Mouse (Mus musculus): ENCODE data around the gene Pbld1. TPM values are rescaled to one million over a fixed set of nuclear protein-coding genes. Genes with fewer than 3 reads are reported as not detected.

The Pbld1 gene
- polyA plus RNA-seq, 1 experiment: 0.31 TPM

GRCm38 (mm10) chr10:63116376-63116775 lies 56.4 kb downstream of the Pbld1 start:
- no peak overlapping the region for H3K4me3 ChIP-seq
- no peak overlapping the region for H3ac ChIP-seq (ENCODE audit: control insufficient read depth, insufficient read length)
- H3K27me3 ChIP-seq (ENCODE audit: control insufficient read depth, insufficient read depth, insufficient read length): no peaks in the 10 kb centered on the region
- H3K79me2 ChIP-seq (ENCODE audit: control insufficient read depth, insufficient read depth): no peaks in the 10 kb centered on the region
- no peaks in the 10 kb centered on the region for H3K36me3 ChIP-seq (ENCODE audit: control insufficient read depth, insufficient read depth)
- TF ChIP-seq USF1 (IDR thresholded peaks at IDR 0.05; ENCODE audit: low read depth) (no peak), MAX (IDR thresholded peaks at IDR 0.05; ENCODE audit: low read depth) (no peak), E2F4 (IDR thresholded peaks at IDR 0.05; ENCODE audit: insufficient read depth) (no peak), POLR2AphosphoS2 (IDR thresholded peaks at IDR 0.05; ENCODE audit: insufficient read length, low read depth) (no peak), TCF3 (IDR thresholded peaks at IDR 0.05; ENCODE audit: insufficient read length, low read depth) (no peak), POLR2A (IDR thresholded peaks at IDR 0.05; ENCODE audit: insufficient read length, low read depth) (no peak), MYOG (IDR thresholded peaks at IDR 0.05; ENCODE audit: control insufficient read depth in 1 of 3, insufficient read depth in 1 of 3, insufficient read length in 2 of 3, low read depth in 2 of 3) (no peak), CEBPB (IDR thresholded peaks at IDR 0.05; ENCODE audit: insufficient read depth, poor library complexity, severe bottlenecking) (no peak), MYOD1 (IDR thresholded peaks at IDR 0.05; ENCODE audit: control insufficient read depth in 1 of 3, insufficient read length in 2 of 3, low read depth in 2 of 3) (no peak), TCF12 (IDR thresholded peaks at IDR 0.05; ENCODE audit: insufficient read depth, poor library complexity, severe bottlenecking) (no peak), REST (IDR thresholded peaks at IDR 0.05; ENCODE audit: insufficient read depth, insufficient read length) (no peak), SRF (IDR thresholded peaks at IDR 0.05; ENCODE audit: control insufficient read depth, insufficient read length, low read depth) (no peak)
- H3K4me2 ChIP-seq (ENCODE audit: low read depth): no peak overlapping the region

DNA sequence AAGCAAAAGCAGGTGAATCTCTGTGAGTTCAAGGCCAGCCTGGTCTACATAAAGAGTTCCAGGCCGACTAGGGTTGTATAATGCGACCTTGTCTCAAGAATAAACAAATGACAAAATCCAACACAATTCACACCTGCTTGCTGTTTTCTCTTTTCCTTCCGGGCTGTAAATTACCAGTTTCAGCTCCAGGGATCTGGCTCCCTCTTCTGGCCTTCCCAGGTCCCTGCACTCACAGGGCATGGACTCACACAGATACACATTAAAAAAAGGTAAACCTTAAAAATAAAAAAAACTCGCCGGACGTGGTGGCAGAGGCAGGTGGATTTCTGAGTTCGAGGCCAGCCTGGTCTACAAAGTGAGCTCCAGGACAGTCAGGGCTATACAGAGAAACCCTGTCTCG lies 57.6 kb downstream of the Pbld1 start:
- H3K36me3 ChIP-seq (ENCODE audit: control insufficient read depth, insufficient read depth): no peaks in the 10 kb centered on the region

GRCm38 (mm10) chr10:63119916-63120315 lies 60.0 kb downstream of the Pbld1 start:
- TF ChIP-seq POLR2AphosphoS2 (IDR thresholded peaks at IDR 0.05; ENCODE audit: insufficient read length, low read depth): no peak
- no peak for TF ChIP-seq USF1 (IDR thresholded peaks at IDR 0.05; ENCODE audit: low read depth)
- TF ChIP-seq SRF (IDR thresholded peaks at IDR 0.05; ENCODE audit: control insufficient read depth, insufficient read length, low read depth): no peak
- TF ChIP-seq REST (IDR thresholded peaks at IDR 0.05; ENCODE audit: insufficient read depth, insufficient read length): no peak
- no peak for TF ChIP-seq TCF3 (IDR thresholded peaks at IDR 0.05; ENCODE audit: insufficient read length, low read depth)
- TF ChIP-seq MAX (IDR thresholded peaks at IDR 0.05; ENCODE audit: low read depth): no peak
- no peak for TF ChIP-seq CEBPB (IDR thresholded peaks at IDR 0.05; ENCODE audit: insufficient read depth, poor library complexity, severe bottlenecking)
- TF ChIP-seq TCF12 (IDR thresholded peaks at IDR 0.05; ENCODE audit: insufficient read depth, poor library complexity, severe bottlenecking): no peak
- TF ChIP-seq POLR2A (IDR thresholded peaks at IDR 0.05; ENCODE audit: insufficient read length, low read depth): no peak
- Histone ChIP-seq H3K4me2 (ENCODE audit: low read depth) (no peak overlapping the region), H3K4me3 (no peak overlapping the region), H3K79me2 (ENCODE audit: control insufficient read depth, insufficient read depth) (no peaks in the 10 kb centered on the region), H3K36me3 (ENCODE audit: control insufficient read depth, insufficient read depth) (no peaks in the 10 kb centered on the region), H3K27me3 (ENCODE audit: control insufficient read depth, insufficient read depth, insufficient read length) (no peaks in the 10 kb centered on the region), H3ac (ENCODE audit: control insufficient read depth, insufficient read length) (no peak overlapping the region)

More for the DNA sequence above, 57.6 kb downstream of the Pbld1 start:
- no peak overlapping the region for H3ac ChIP-seq (ENCODE audit: control insufficient read depth, insufficient read length)
- no peaks in the 10 kb centered on the region for H3K27me3 ChIP-seq (ENCODE audit: control insufficient read depth, insufficient read depth, insufficient read length)
- TF ChIP-seq USF1 (IDR thresholded peaks at IDR 0.05; ENCODE audit: low read depth) (no peak), MAX (IDR thresholded peaks at IDR 0.05; ENCODE audit: low read depth) (no peak), TCF12 (IDR thresholded peaks at IDR 0.05; ENCODE audit: insufficient read depth, poor library complexity, severe bottlenecking) (no peak), E2F4 (IDR thresholded peaks at IDR 0.05; ENCODE audit: insufficient read depth) (no peak), POLR2AphosphoS2 (IDR thresholded peaks at IDR 0.05; ENCODE audit: insufficient read length, low read depth) (no peak), TCF3 (IDR thresholded peaks at IDR 0.05; ENCODE audit: insufficient read length, low read depth) (no peak), REST (IDR thresholded peaks at IDR 0.05; ENCODE audit: insufficient read depth, insufficient read length) (no peak), CEBPB (IDR thresholded peaks at IDR 0.05; ENCODE audit: insufficient read depth, poor library complexity, severe bottlenecking) (no peak), MYOD1 (IDR thresholded peaks at IDR 0.05; ENCODE audit: control insufficient read depth in 1 of 3, insufficient read length in 2 of 3, low read depth in 2 of 3) (no peak), POLR2A (IDR thresholded peaks at IDR 0.05; ENCODE audit: insufficient read length, low read depth) (no peak), SRF (IDR thresholded peaks at IDR 0.05; ENCODE audit: control insufficient read depth, insufficient read length, low read depth) (no peak), MYOG (IDR thresholded peaks at IDR 0.05; ENCODE audit: control insufficient read depth in 1 of 3, insufficient read depth in 1 of 3, insufficient read length in 2 of 3, low read depth in 2 of 3) (no peak)
- no peak overlapping the region for H3K4me2 ChIP-seq (ENCODE audit: low read depth)
- no peak overlapping the region for H3K4me3 ChIP-seq
- H3K79me2 ChIP-seq (ENCODE audit: control insufficient read depth, insufficient read depth): no peaks in the 10 kb centered on the region

GRCm38 (mm10) chr10:63121961-63122360 lies 62.0 kb downstream of the Pbld1 start:
- TF ChIP-seq MAX (IDR thresholded peaks at IDR 0.05; ENCODE audit: low read depth) (no peak), POLR2AphosphoS2 (IDR thresholded peaks at IDR 0.05; ENCODE audit: insufficient read length, low read depth) (no peak), TCF3 (IDR thresholded peaks at IDR 0.05; ENCODE audit: insufficient read length, low read depth) (no peak), POLR2A (IDR thresholded peaks at IDR 0.05; ENCODE audit: insufficient read length, low read depth) (no peak), TCF12 (IDR thresholded peaks at IDR 0.05; ENCODE audit: insufficient read depth, poor library complexity, severe bottlenecking) (no peak), SRF (IDR thresholded peaks at IDR 0.05; ENCODE audit: control insufficient read depth, insufficient read length, low read depth) (no peak), REST (IDR thresholded peaks at IDR 0.05; ENCODE audit: insufficient read depth, insufficient read length) (no peak), MYOG (IDR thresholded peaks at IDR 0.05; ENCODE audit: control insufficient read depth in 1 of 3, insufficient read depth in 1 of 3, insufficient read length in 2 of 3, low read depth in 2 of 3) (no peak), E2F4 (IDR thresholded peaks at IDR 0.05; ENCODE audit: insufficient read depth) (no peak), CEBPB (IDR thresholded peaks at IDR 0.05; ENCODE audit: insufficient read depth, poor library complexity, severe bottlenecking) (no peak), MYOD1 (IDR thresholded peaks at IDR 0.05; ENCODE audit: control insufficient read depth in 1 of 3, insufficient read length in 2 of 3, low read depth in 2 of 3) (no peak), USF1 (IDR thresholded peaks at IDR 0.05; ENCODE audit: low read depth) (no peak)
- no peak overlapping the region for H3ac ChIP-seq (ENCODE audit: control insufficient read depth, insufficient read length)
- no peaks in the 10 kb centered on the region for H3K36me3 ChIP-seq (ENCODE audit: control insufficient read depth, insufficient read depth)
- H3K27me3 ChIP-seq (ENCODE audit: control insufficient read depth, insufficient read depth, insufficient read length): no peaks in the 10 kb centered on the region
- no peaks in the 10 kb centered on the region for H3K79me2 ChIP-seq (ENCODE audit: control insufficient read depth, insufficient read depth)
- H3K4me3 ChIP-seq: no peak overlapping the region
- H3K4me2 ChIP-seq (ENCODE audit: low read depth): no peak overlapping the region
